Mouse (Mus musculus) lung, adult 18-20 months (tissue): ENCODE measurements around the gene Ralgapa2.
A peak's percentile ranks its signal among the peaks of the same experiment; 100 is the strongest.

Experiments used
- DNase-seq, 2 experiments: peaks; one replicate each; pipeline ENCODE4 v3.0.0; 2022; ENCODE audit warnings: mixed read lengths in 2 of 2

Gene Ralgapa2

DNA sequence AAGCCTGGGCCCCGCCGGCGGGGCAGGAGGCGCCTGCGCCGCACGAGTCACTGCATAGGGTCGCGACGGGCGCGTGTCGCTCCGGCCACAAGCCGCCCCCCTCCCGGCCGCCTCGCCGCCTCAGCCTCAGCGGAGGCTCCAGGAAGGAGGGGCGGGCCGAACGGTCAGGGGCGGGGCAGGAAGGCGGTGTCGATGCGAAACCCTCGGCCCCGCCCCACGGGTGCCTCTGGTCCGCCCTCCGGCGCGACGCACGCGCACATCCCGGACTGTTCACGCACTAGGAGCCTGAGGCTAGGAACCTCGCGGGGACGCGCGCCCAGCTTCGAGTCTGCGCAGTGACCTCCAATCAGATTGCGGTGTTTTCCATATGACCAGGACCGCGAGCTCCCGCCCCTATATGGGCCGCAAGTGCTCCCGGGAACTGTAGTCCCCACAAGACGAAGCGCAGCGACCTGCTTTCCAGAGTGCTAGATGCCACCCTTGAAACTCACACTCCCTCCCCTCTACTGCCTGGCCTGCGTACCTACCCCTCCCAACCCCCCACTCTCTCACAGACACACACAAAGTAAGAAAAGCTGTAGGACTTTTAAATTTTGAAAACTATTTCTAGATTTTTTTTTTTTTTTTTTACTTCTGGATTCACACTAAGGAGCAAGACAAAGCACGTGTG lies at the start of gene Ralgapa2:
Ralgapa2 (minus strand) TSS at position 434 of the 670 bp plus-strand sequence.
- DNase-seq, result peak; percentile 99 to 100

DNA sequence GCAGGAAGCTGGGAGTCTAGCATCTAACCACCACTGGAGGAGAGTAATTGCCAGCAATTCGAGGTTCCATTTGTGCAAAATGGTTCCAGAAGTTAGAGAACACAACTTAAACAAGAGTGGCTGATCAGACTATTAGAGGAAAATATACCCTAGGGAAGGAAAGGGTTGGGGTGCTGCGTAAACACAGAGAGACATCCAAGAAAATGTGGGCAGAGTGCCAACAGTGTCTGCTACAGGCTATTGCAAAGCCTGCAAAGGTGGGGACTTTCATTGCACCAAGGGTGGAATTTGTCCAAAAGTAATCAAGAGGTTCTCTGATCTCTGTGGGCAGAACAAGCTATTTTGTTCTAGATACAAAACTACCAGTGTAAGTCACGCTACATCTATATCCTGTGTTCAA lies 49.4 kb upstream of the Ralgapa2 start:
- DNase-seq, result peak; percentile 38 to 60

DNA sequence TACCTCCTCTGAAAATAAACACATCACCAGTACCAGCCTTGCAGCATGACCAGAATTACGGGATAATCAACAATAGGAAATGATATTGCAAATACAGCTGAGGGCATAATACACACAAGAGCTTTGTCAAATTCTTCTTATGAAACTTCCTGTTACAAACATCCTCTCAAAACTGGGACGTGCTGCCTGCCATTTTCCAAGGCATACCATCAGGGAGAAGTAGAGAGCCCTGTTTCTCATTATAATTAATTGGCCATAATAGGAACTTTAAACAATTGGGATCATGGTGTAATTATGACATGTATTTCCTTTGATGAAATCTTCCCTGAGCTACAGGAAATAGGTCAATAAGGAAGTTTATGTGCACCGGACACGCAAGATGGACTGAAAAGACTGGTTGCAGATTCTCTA lies 48.5 kb upstream of the Ralgapa2 start:
- DNase-seq, result peak; percentile 41 to 55

DNA sequence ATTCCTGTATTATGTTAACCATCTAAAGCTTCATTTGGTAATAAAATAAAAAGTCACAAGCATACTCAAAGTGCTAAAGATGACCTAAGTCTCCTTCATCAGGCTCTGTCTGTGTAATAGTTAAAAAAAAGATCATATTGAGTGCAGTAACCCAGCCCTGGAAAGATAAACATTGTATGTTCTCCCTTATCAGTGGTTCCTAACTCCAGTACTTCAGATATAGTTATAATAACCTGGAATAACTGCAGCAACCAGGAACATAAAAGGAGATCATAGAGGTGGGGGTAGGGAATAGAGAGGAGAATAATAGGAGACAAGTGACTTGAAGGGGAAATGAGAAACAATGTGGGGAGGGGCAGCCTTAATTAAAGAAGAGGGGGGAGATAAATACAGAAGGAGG lies 44.0 kb upstream of the Ralgapa2 start:
- DNase-seq, result no peak

DNA sequence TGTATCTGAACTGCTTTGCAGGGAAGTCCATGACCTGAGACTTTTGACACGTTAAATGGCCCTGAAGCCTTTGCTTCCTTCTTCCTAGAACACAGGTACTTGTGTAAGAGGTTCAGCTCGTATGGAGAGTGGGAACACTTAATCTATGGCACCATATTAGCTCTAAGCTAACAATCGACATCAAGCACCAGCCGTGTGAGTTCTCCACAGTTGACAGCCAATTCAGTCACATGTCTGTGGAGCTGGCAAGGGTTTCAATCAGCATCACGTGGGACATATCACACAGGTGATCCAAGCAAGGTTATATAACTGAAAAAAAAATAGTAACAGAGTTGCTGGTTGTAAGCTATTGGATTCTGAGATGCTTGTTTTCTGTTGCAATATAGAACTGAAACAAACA lies 43.2 kb upstream of the Ralgapa2 start:
- peak; percentile 55 to 76 for DNase-seq

DNA sequence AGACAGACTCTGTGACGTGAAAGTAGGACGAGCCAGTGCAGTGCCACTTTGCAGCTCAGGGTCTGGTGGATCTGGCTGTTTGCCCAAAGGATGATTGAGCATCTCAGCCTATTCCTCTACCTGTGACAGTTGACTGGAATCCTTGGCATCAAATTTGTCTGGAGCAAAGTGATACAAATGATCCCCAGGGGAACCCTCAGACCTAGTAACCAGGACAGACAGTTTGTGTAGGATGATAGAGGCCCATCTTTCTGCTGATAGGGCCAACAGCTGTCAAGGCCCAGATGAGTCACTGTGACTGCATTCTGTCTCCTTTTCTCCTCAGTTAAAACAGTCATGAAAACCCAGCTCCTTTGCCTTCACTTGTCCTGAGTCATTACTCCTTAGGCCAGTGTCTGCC lies 41.6 kb upstream of the Ralgapa2 start:
- no peak for DNase-seq

DNA sequence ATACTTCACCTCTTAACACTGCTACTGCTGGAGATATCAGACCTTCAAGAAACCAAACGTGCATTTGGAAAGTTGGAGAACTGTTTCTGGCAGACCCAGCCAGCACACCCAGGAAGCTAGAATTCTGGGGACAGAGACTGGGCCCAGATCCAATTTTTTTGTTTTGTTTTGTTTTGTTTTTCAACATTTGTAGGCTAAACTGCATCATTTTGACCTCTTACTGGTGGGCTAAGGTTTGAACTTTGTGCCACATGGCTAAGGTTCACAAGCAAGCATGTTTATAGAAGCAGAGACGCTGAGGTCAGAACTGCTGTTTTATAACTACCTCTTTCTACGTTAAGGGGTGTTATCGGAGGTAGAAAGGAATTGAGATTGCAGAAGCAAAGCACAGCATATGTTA lies 39.7 kb upstream of the Ralgapa2 start:
- no peak for DNase-seq

DNA sequence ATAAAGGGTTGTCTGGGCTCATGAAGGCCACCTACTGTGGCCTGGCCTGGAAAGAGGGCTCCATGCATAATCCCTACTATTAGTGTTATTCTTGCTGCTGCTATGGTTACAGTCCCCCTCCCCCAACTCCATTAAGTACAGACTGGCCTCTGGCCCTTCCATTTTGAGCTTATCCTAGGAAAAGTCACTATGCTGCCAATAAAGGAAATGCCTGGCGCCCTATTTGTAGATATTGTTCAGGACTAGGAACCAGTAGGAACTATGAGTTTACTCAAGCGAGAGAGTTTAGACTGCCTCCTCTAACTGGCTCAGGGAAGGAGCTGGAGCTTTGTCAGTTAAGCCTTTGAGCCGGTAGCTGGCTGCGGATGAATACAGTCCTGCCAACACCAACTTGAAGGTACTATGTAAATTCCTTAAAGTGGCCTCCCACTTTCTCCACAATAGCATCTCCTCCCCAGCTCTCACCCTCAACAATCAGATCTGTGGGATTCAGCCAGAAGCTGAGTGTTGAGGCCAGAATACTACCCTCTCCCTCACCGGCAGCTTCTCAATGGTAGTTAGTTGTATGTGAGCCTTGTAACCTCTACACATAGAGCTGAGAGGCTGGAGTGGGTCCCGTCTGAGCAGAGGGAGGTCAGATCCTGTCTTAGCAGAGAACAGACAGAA lies 37.1 kb upstream of the Ralgapa2 start:
- peak; percentile 37 to 51 for DNase-seq

DNA sequence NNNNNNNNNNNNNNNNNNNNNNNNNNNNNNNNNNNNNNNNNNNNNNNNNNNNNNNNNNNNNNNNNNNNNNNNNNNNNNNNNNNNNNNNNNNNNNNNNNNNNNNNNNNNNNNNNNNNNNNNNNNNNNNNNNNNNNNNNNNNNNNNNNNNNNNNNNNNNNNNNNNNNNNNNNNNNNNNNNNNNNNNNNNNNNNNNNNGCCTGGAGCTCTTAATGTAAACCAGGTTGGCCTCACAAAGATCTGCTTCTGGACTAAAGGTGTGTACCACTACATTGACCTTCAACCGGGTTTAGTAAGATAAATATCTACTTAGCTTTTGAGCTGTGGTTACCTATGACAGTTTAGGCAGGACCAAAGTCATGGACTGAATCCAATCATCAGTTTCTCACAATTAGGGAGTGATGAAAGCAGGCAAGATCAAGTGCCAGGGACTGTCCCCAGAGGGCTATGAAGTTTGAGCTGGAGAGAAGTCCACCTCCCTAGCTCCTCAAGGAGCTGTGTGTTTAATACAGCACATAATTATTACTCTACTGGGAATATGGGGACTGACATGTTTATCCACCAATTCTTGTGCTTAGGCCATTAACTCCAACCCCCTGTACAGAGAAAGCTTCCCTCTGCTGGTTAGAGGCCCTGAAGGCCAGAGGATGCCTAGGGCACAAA lies 32.1 kb upstream of the Ralgapa2 start:
- DNase-seq, result no peak

DNA sequence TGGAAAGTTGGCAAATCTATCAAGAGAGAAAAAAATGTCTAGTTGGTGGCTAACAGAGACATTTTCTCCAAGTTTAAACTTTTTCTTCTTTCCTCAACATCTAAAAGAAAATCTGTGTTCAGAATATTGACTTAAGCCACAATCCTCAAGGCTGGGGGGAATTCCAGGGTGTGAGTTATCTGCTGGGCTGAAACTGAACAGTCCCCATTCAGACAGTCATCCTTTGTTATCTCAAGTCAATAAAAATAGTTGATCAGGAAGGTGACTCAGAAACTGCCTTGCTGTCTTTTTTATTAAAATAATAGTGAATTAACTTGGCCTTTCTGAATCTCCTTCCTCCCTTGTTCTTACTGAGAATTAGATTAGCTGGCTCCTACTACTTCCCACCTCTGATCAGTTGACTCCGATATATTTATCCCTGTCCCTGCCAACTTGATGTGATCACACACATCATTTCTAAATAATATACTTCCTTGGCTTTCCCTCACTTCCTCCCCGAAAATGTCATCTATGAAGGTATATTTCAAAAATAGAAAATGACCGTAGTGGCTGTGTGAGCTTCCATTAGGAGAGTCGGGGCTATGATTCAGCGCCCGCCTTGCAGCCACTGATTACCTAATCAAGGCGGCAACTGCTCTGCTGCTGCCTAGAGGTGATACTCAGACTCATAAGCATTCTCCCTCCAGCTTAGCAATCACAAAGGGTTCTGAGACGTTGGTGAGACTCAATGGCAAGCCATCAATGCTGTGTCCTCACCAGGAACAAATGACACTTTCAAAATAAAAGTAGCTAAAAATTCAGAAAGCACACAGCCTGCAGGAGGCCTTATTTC lies 21.2 kb upstream of the Ralgapa2 start:
- peak in 1 of 2 experiments; percentile 26 for DNase-seq

DNA sequence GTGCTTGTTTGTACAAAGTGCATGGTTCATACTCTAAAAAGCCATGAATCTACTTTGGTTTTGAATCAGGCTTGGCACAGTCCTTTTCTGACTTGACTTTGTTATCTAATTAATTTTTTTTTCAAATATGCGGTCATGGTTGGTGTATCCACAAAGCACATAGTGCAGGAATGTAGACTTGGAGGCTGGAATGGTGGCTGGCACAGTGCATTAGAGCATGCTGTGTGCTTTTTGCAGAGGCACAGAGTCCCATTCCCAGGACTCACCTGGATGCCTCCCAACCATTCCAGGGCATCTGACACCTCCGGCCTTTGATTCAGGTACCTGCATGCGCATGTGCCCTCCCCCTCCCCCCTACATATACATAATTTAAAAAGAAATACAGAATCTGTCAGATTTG lies 20.3 kb upstream of the Ralgapa2 start:
- no peak for DNase-seq

DNA sequence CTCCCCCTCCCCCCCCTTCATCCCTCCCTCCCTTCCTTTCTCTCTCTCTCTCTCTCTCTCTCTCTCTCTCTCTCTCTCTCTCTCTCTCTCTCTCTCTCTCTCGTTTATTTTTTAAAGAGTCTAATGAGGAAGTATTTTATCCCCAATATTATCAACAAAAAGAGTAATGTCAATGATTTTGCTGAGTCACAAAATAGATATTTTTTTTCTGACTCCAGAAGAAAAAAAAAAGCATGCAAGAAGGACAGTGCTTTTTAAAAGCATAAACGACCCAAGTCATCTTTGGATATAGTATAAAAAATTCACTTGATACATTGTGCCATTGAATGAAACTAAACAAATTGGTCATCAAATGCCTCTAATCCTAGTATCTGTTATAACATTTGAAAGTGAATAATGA lies 13.3 kb upstream of the Ralgapa2 start:
- DNase-seq, result no peak

DNA sequence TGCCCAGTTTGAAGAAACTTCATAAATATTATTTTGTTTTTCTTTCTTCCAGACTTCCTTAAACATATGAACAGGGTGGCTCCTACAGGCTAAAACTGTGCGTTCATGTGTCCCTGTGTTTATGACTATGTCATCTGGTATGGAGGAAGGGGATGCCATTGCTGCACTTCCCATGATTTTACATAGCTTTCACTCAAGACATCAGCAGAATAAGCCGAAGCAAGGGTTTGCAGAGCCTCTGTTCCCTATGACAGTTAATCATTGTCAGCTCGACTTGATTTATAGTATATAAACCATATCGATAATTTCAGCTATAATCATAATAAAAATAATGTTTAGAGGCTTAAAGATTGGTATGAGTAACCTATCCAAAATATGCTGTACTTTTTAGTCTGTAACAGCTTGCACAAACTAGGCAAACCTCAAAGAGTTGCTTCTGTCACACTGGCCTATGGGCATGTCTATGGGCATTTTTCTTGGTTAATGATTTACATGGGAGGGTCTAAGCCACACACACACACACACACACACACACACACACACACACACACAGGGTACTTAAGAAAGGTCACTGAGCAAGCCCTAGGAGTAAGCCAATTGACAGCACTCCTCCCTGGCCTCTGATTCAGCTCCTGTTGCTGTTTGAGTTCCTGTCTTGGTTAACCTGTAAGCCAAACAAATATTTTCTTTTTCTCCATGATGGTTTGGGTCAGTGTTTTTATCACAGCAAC lies 12.7 kb upstream of the Ralgapa2 start:
- DNase-seq, result no peak

DNA sequence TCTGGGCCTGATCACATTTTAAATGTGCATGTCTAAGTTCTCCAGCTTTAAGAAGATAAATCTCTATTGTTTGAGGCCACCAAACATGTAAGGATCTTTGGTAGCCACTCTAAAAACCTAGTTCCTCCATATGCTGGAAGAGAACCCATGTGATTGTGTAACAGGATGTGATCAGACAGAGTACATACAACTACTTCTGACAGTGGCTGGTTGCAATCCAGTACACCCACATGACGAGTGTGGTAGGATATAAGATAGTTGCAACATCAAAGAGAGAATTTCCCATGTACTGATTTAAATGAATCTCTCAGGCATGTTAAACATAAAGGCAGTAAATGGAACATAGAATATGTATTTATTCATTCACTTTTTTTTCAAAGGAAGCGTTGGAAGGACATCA lies 4.8 kb upstream of the Ralgapa2 start:
- no peak for DNase-seq

DNA sequence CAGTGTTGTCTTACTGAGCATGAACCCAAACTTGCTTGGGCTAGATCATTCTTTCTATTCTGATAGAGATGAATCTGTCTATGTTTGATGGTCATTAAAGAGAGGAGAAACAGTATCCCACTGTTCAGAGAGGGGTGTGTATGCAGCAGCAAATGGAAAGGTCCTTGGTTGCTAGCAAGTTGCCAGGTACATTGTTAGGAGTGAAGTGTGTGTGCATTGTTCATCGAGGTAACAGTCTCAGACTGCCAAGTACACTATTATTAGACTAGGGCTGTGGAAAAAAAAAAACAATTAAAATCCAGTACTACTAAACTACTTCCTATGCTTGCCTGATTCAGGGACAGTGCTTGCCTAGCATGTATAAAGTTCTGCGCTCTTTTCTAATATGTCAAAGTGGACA lies 2.9 kb upstream of the Ralgapa2 start:
- peak; percentile 42 to 59 for DNase-seq

DNA sequence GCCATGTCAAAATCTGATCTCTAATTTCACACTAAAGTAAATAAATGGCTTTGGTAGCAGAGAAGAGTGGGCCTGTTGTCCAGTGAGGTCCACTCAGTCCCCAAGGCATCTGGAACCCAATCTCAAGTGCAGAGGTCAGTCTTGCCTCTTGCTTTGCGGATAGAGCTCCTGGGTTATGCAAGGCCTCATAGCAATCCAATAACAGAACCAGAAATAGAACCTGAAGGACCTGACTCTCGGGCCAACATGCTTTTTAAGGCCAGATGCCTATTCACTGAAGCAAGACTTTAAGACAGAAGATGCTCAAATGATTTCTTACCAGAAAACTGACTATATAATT lies 407 bp upstream of the Ralgapa2 start:
- peak; percentile 66 to 72 for DNase-seq

DNA sequence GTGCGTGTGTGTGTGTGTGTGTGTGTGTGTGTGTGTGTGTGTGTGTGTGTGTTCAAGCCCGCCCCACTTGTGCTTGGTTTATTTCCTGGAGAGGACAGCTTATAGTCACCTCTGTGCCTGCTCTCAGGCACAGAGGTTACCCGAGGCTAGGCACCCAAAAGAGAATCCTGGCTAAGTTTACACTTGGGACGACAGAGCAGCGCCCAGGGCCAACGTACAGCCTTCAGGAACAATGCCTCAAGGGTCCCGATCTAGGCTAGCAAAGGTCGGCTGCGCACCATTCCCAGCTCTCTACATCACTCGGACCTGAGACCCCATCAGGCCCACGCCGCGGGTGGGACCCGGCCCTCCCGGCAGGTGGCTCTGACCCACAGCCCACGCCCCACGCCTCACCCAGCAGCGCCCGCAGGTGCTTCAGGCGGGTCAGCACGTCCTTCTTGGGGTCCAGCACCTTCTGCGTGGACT lies 711 bp downstream of the Ralgapa2 start:
- no peak for DNase-seq

DNA sequence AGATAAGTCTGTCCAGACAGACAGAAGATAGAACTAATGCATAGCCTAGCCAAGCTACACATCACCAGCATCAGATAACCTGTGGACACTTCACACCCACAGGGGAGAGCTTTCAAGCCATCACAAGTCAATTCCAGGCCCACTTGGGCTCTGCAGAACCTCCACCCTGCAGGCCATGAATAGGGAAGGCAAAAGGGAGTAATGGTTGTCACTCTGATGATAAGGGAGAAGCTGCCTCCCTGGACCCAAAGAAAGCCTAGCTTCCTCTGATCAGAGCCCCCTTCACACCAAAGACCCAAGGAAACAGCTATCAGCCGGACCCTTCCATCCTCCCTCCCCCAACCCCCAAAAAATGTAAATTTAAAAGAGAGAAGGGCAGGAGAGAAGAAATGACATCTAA lies 1.4 kb downstream of the Ralgapa2 start:
- no peak for DNase-seq

DNA sequence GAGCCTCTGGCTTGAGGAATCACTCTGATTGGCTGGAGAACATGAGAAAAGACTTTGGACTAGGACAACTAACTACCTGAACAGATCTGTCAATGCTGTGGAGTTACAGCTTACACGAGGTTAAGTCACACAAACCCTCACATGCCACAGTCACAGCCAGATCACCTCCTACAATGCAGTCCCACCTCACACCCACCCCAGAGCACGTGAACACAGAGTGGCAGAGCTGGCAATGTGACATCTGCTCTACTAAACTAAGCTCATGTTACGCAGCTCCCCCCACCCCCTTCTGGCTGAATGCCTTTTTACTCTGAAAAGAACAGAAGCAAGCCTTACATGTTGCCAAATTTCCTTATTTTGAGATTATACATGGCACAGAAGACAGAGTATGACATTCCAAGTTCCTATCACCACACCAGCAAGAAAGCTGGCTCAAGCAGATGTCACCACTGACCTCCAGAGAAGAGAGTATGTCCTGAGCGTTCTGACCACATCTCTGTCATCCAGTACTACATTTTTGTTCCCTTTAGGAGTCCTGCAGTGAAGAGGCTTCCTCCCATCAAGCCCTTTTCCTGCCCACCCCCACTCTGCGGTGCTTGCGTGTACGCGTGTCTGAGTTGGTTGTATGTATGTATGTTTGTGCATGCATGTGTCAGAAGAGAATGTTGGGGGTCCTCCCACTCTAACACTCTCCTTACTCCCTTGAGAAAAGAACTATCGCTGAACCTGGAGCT lies 9.4 kb downstream of the Ralgapa2 start:
- DNase-seq, result peak; percentile 52 to 72

DNA sequence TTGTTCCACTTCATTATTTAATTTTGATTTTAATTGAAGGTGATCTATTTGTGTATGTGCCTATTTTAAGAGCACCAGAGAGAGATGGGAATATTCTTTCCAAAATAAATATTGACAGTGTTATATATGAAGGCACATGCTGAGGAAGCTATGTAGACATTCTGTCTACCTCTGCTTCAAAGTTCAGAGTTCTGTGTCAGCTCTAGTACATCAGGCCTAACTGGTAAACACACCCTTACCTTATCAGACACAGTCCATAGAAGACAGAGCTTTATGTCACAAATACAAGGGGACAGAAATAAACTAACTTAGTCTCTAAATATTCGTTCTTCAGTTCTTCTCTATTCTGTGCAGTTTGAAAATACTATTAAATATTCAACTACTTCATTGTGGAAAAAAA lies 12.1 kb downstream of the Ralgapa2 start:
- no peak for DNase-seq

DNA sequence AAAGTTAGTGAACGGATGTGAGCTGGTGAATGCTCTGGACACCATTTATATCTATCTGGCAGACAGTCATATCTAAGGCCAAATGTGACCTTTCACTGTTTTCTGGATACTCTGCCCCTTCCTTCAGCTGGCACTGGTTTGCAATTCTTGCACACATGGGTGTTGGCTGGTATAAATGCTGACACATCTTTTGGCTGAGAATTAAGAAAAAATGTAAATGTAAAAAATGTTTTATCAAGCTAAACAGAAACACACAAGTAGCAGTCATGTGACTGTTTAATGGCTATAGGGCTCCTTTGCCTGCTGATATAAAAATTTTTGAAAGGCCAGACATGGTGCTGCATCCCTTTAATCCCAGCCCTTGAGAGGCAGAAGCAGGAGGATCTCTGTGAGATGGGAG lies 13.0 kb downstream of the Ralgapa2 start:
- DNase-seq, result no peak

DNA sequence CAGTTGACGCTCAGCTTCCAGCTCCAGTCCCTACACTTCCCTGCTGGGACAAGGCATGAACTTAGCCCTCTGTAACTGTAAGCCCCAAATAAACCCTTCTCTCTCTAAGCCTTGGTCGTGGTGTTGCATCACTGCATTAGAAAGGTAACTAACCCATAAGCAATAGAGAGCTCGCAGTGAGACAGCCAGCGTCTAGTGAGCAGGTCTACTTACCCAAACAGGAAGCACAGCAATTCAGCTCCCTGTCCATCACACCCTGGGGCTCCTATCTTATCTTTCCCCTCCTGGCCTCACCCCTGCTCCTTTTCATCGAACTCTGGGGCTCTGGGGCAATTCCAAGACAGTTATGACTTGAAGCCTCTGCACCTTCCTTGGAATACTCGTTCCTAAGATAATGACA lies 13.8 kb downstream of the Ralgapa2 start:
- DNase-seq, result no peak
